8 mouse cellular contexts compared by ENCODE assay signal in the genomic region with DNA sequence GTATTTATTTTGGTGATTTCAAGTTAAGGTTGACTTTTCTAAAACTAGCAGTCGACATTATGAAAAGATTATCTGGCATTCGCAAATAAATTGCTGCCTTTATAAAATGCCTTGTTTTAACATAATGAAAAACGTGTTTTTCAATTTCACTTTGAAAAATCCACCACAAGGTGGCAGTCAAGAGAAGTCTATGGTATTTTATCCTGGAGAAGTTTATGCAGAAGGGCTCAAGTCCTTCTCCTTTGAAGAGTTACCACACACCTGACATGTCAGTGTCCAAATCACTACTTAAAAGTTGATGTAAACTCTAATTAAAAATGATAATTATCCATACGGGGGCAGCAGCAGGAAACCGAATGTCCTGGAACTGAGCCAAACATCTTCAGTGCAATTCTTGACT.
A peak's percentile ranks its signal among the peaks of the same experiment; 100 is the strongest.
DNase-seq lines count a peak whose midpoint lies in the region; ATAC-seq lines count a peak whose summit lies in the region.

No protein-coding gene starts in this region.

- WGBS in midbrain, embryonic 10.5 days = 19% methylated on average over 5 of the region's 5 CpGs
- WGBS in midbrain, embryonic 15.5 days = 9% methylated on average over 5 of the region's 5 CpGs
- WGBS in midbrain, embryonic 14.5 days = 15% methylated on average over 5 of the region's 5 CpGs

- intact Hi-C loops in gastrocnemius, postnatal 36 days (cut with DNase I) = no loop called here

- no peaks in the 10 kb centered on the region for H3K4me1 ChIP-seq in midbrain, embryonic 10.5 days
- no peaks in the 10 kb centered on the region for H3K4me1 ChIP-seq in midbrain, embryonic 15.5 days
- no peaks in the 10 kb centered on the region for H3K4me1 ChIP-seq in midbrain, embryonic 14.5 days (ENCODE audit: control insufficient read depth, insufficient read depth, low read length)

- H3K27ac ChIP-seq in midbrain, embryonic 10.5 days (replicated peaks) = no peak overlapping the region
- H3K27ac ChIP-seq in midbrain, embryonic 15.5 days = no peak overlapping the region
- no peak overlapping the region for H3K27ac ChIP-seq in midbrain, embryonic 14.5 days (replicated peaks; ENCODE audit: low read depth, low read length)

- H3K9me3 ChIP-seq in midbrain, embryonic 10.5 days (replicated peaks) = no peaks in the 10 kb centered on the region
- no peaks in the 10 kb centered on the region for H3K9me3 ChIP-seq in midbrain, embryonic 15.5 days
- no peaks in the 10 kb centered on the region for H3K9me3 ChIP-seq in midbrain, embryonic 14.5 days (ENCODE audit: control insufficient read depth, low read length)

- DNase-seq in gastrocnemius, adult 18-20 months (ENCODE audit: low spot score) = peak; percentile 2
- no peak for DNase-seq in gastrocnemius, postnatal 36 days
- DNase-seq in midbrain, embryonic 10.5 days (ENCODE audit: low spot score) = peak; percentile 10
- peak; percentile 14 for DNase-seq in embryo, embryonic 9.5 days (ENCODE audit: extremely low spot score)
- DNase-seq in midbrain, embryonic 14.5 days = peak; percentile 88
- no peak for DNase-seq in gastrocnemius, postnatal 25 days
- DNase-seq in thymus, postnatal 0 days (ENCODE audit: low spot score) = no peak

- no peak overlapping the region for H3K4me2 ChIP-seq in midbrain, embryonic 15.5 days
- H3K4me2 ChIP-seq in midbrain, embryonic 14.5 days (ENCODE audit: low read length) = no peak overlapping the region

- H3K9ac ChIP-seq in midbrain, embryonic 15.5 days = no peak overlapping the region
- H3K9ac ChIP-seq in midbrain, embryonic 14.5 days (replicated peaks; ENCODE audit: low read length) = no peak overlapping the region

- no peak for ATAC-seq in midbrain, embryonic 15.5 days (replicated peaks)
- ATAC-seq in midbrain, embryonic 14.5 days (ENCODE audit: low FRiP score, low TSS enrichment) = no peak

- no peaks in the 10 kb centered on the region for H3K36me3 ChIP-seq in midbrain, embryonic 10.5 days
- H3K36me3 ChIP-seq in midbrain, embryonic 15.5 days (replicated peaks) = no peaks in the 10 kb centered on the region
- no peaks in the 10 kb centered on the region for H3K36me3 ChIP-seq in midbrain, embryonic 14.5 days (ENCODE audit: control insufficient read depth, insufficient read depth, low read length)

- no peaks in the 10 kb centered on the region for H3K27me3 ChIP-seq in midbrain, embryonic 10.5 days (ENCODE audit: low read depth, poor library complexity, severe bottlenecking)
- H3K27me3 ChIP-seq in midbrain, embryonic 15.5 days (replicated peaks) = no peaks in the 10 kb centered on the region
- H3K27me3 ChIP-seq in midbrain, embryonic 14.5 days (ENCODE audit: control insufficient read depth, insufficient read depth, low read length) = no peaks in the 10 kb centered on the region

- no peak overlapping the region for H3K4me3 ChIP-seq in midbrain, embryonic 10.5 days
- no peak overlapping the region for H3K4me3 ChIP-seq in midbrain, embryonic 15.5 days
- no peak overlapping the region for H3K4me3 ChIP-seq in midbrain, embryonic 14.5 days (replicated peaks; ENCODE audit: low read depth, low read length)

Comparison
In these comparisons a context has a peak if more than half of its experiments do, and no peak if none do; other contexts are left out.
1. DNase-seq: peak in gastrocnemius, adult 18-20 months (single experiment), midbrain, embryonic 10.5 days (single experiment), embryo, embryonic 9.5 days (single experiment) and midbrain, embryonic 14.5 days (single experiment); none in gastrocnemius, postnatal 36 days (0 of 2), gastrocnemius, postnatal 25 days (single experiment) and thymus, postnatal 0 days (single experiment).